Mouse (Mus musculus) embryo, embryonic 10 days (tissue): ENCODE data around the gene Cntd1.
"Not testable (repeated sequence)": the region's sequence is repeated elsewhere in the genome, so short reads cannot be mapped to it uniquely, and the experiment has no call there.

Experiments
- DNase-seq: peaks from one replicate; pipeline ENCODE4 v3.0.0-alpha.2; 2015; ENCODE audit warnings: low spot score

Gene Cntd1

DNA sequence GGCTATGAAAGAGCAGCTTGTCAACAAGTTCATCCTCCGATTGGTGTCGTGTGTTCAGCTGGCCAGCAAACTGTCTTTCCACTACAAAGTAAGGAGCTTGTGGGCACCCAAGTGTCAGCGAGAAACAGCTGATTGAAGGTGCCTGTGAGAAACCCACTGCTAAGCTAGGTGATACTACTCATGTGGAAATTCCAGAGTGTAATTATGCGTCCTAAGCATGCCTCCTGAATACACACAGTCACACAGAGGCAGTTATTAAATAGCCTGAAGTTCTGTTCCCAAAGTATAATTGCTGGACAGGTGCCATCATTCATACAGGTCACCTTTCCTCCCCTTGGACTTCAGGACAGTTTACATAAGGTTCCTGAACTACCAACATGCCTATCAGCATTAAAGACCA, 5.0 kb downstream of the Cntd1 start:
- DNase-seq = no peak

DNA sequence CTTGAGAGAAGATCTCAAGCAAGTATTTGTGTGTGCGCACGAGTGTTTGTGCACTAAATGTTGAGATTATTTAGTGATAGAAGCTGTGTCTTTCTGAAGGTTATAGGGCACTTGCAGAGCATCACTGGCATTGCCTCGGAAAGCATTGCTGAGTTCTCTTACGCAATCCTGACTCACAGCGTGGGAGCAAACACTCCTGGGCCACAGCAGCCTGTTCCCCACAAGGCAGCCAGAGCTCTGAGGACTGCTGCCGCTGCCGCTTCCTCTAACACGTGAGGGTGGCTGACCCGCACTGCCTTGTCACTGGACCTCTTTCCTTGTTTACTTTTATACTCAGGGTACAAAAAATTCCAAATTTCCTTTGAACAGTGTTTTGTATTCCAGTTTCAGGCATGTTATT, 8.5 kb downstream of the Cntd1 start:
- DNase-seq = no peak

DNA sequence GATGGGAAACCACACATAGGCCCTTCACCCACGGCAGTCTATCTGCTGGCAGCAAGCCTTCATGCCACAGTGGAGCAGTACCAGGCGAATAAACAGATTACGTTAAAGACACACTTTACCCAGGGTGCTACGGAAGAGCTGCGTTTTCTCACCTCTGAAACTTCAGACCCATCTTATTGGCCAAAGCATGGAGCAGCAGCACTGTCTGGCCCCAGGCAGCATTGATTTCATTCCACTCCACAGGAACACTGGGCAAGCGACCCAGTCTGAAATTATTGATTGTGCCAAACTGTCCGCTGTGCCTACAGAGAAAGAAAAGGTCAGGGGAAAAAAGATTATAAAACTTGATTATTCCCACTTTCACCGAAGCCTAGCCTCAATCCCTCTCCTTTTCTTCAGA, 12.4 kb downstream of the Cntd1 start:
- DNase-seq = no peak

DNA sequence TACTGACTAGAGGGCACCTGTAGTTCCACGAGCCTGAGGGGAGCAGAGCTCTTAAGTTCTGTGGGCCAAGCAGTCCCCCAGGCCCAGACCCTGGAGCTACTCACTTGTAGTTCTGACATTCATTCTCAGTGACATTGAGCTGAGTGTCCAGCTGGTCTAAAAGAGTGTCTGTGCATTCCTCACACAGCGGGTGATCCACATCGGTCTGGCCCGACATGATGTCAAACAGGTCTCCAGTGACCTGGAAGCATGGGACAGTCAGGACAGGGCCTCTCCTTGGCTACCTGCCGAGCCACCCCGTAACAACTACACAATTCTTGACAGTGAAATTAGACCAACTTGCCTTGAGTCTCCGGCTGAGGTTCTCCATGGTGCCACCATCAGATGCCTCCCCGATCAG, 16.4 kb downstream of the Cntd1 start:
- no peak for DNase-seq

DNA sequence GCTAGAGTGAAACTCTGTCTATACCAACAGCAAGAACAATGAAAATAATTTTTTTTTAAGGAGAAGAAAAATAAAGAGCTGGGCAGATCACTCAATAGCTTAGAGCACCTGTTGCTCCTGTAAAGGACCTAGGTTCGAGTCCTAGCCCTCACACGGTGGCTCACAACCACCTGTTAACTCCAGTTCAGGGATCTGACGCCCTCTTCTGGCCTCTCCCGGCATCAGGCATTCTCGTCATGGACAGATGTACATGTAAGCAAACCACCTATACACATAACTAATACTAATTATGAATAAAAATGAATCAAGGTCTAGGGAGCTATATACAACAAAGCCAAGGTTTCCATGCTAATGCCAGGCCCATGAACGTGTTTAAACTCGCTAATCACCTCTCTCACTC, 22.1 kb downstream of the Cntd1 start:
- DNase-seq = no peak

DNA sequence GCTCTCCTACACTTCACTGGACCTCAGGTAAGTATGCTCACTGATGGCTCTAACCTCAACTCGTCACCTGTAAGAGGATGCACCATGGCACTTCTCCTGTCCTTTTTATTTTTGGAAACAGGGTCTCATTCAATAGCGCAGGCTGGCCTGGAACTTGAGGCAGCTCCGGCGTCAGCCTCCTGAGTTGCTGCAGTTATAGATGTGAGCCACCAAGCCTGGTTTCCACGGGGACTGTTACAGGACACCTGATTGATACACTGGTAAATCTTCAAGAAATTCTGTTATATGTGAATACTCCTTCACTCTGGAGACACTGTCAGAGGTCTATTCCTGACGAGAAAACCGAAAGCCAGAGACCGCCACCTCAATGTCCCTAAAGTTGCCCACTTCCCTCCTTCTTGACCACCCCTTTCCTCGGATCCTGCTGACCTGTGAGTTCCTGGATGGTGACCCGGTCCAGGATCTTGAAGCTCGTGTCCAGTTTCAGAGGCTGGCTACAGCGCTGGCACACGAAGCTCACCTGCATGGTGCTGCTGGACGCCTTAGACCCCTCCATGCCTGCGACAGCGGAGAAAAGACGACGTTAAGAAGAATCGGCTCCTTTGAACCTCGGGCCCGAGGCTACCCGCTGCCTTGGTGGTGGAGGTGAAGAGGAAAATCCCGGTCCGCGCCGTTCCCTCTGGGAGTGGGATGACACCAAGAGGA, 22.6 kb downstream of the Cntd1 start:
- DNase-seq = no peak

DNA sequence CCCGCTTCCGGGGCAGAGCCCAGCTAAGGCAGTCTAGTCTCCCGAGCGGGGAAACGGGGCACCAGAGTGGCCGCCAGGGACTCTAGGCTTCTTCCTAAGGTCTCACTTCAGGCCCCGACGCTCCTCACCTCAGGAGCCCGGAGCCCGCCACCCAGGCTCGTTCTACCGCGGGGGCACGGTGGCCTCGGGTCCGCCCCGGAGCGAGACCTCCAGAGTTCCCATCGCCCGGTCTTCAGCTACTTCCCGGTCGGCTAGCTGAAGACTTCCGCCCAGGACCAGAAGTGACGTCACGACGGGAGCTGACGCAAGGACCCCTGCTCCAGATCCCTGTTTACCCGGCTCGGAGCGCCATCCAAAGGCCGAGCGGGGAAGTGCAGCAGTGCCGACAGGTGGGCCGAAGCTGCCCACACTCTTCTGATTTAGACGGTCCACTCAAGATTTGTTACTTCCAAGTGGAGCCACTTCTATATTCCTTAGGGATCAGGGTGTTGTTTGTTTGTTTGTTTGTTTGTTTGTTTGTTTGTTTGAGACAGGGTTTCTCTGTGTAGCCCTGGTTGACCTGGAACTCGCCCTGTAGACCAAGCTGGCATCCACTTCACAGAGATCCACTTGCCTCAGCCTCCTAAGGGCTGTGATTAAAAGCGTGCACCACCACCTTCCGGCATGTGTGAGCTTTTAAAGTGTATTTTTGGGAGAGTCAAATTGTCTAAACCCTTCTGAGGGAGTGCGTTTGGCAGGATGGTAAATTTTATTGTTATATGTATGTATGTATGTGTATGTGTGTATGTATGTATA, 23.4 kb downstream of the Cntd1 start, which contains the start of gene Becn1:
Gene Becn1 (minus strand): TSS at position 283 of the 795 bp plus-strand sequence.
- peak; percentile 98 for DNase-seq

DNA sequence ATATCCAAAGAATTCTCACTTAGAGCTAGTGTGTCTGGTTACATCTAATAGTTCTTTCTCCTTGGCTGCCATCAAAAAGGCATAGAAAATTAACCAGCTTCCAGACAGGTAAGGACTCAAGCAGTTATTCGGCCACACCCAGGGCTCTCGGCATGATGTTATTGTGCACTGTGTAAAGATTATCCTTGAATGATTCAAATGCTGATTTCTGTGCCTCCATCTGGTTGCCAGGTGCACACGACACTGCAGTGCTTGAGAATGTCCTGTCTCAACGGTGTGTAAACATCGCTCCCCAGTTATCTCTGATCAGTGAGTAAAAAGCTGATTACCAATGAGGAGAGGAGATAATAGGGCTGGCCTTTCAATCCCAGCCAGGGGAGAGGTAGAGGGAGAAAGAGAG, 28.9 kb downstream of the Cntd1 start:
- DNase-seq = no peak

DNA sequence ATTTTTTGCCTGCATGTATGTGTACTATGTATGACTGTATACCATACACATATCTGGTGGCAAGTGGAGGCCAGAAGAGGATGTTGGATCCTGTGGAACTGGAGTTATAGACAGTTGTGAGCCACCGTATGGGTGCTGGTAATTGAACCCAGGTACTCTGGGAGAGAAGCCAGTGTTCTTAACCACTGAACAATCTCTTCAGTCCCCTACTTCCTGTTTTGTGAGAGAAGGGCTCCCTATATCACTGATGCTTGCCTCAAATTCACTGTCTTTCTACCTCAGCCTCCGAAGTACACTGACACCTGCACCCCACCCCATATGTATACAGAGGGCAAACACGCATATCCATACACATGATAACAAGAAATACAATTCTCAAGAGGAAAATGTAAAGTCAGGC, 32.3 kb downstream of the Cntd1 start:
- no peak for DNase-seq

DNA sequence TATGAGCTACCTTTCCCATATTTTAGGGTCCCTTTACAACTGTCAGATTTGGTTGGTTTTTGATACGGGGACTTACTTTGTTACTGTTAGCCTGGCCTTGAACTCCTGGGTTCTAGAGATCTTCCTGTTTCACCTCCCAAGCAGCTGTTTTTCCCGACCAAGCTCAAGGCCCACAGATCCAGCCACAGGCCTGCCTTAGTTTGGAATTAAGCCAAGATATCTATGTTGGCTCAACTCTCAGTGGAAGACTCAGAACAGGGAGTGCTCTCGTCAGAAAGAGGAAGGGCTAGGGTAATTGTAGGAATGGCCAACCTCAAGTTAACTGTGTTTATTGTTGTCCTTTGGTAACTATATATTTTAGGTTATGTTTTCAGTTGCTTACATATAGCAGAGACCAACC, 33.3 kb downstream of the Cntd1 start:
- DNase-seq = no peak

DNA sequence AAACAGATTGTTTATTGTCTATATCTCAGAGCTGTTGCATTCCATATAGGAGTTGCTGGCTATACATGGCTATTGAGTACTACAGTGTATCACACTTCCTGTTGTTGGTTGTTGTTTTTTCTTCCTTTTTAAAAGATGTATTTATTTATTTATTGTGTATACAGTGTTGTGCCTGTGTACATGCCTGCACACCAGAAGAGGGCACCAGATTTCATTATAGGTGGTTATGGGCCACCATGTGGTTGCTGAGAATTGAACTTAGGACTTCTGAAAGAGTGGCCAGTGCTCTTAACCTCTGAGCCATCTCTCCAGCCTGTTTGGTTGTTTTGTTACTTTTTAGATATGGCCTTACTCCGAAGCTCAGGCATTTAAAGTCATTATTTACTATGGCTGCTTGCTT, 35.8 kb downstream of the Cntd1 start:
- DNase-seq = no peak

DNA sequence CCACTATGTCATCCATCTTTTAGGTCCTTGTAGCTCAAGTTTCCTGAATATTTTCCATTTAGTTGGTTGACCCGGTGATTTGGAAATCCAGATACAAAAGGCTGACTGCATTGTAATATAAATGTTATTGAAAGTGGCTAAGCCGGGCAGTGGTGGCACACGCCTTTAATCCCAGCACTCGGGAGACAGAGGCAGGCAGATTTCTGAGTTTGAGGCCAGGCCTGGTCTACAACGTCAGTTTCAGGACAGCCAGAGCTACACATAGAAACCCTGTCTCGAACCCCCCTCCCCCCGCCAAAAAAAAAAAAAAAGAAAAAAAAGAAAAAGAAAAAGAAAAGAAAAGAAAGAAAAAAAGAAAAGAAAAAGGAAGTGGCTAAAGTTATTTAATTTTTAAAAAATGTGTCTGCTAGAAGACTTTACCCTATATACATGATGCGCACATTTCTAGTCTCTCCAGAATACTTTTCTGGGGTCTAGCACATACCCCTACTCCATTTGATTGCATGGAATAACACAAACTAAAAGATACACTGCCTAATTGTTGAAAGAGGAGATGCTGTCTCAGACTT, 36.4 kb downstream of the Cntd1 start:
- DNase-seq = no peak

DNA sequence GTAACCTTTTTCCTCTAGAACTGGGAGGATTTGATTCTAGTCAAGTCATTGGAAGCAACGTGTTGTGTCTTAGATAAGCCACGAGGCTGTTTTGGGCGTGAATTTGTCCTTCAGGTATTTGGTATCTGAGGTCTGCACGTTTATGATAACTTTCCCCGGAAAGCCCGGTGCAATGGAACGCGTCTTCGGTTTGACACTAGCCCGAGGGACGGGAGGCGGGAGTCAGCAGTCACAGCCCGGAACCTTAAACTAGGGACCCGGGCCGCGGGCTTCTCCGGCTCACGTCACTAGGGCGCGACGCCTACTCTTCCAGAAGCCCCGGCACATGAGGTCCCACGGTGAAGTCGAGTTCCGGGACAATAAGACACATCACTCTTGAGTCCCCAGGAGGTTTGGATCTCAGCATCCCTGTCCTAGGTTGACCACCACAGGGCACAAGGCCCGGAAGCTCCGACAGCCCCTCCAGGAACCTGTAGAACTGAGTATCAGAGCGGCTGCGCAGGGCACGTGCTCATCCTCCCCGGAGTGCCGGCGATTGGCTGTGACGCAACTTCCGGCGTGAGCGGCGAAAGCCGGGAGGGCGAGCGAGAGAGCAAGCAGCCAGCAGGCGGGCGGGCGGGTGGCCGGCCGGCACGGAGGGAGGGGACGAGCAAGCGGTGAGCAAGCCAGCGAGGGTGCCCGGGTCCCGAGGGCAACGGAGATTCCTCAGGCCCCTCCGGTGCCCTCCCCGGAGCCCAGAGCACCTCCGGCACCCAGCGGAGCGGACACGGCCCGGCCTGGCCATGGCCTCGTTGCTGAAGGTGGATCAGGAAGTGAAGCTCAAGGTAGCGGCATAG, 37.1 kb downstream of the Cntd1 start, which contains the start of gene Psme3:
Gene Psme3 (plus strand): TSS at position 549 of the 836 bp plus-strand sequence.
- DNase-seq = peak; percentile 97

DNA sequence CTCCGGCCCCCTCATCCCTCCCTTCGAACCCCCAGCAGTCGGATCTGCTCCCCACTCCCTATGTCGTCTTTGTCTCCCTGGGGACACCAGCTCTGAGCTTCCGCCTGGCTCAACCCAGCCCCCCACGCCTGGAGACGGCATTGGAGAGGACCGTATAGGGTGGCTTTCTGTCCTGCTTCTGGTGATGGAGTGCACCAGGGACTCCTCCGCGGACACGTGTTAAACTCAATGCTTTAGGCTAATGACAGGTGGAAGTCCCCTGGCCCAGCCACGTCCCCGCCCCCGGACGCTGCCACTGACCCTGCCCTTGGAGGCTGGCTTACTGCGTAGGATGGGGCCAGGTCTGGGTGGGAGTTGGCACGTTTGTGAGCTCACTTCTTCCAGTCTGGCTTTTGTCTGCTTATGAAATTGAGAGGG, 37.7 kb downstream of the Cntd1 start:
- peak; percentile 43 for DNase-seq

DNA sequence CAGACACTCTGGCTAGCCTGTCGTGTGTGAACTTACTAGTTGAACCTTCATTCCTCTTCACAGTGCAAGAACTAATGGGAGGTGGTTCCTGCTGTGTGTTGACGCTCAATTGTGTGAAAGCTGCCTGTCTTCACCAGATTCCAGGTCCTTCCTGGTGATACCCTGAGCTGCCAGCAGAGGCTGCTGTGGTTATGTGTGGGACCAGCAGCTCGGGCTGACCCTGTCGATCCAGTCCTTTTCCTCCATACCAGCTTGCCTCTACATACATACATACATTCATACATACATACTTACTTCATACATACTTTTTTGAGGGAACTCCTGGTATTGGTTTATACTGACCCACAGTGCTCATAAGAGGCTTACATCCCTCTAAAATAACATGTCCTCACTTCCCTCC, 44.8 kb downstream of the Cntd1 start:
- DNase-seq = peak; percentile 82

DNA sequence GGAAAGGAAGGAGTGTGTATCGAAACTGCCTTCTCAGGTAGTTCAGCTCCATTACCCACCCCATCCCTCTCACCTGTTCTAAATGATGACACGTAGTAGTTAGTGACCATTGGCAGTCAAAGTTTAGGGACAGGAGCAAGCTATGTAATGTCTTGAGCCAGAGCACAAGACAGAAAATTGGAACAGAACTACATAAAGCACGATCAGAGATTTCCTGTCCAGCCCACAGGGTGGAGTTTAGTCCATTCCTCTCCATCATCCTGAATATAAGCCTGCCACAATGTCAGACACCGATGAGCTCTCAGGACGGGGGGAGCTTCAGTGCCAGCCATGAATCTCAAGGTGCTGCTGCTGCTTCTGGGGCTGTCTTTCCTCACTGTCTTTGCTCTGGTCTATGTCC, 46.0 kb downstream of the Cntd1 start, which contains the start of gene Aoc2:
Gene Aoc2 (plus strand): TSS at position 301 of the 400 bp plus-strand sequence.
- no peak for DNase-seq

DNA sequence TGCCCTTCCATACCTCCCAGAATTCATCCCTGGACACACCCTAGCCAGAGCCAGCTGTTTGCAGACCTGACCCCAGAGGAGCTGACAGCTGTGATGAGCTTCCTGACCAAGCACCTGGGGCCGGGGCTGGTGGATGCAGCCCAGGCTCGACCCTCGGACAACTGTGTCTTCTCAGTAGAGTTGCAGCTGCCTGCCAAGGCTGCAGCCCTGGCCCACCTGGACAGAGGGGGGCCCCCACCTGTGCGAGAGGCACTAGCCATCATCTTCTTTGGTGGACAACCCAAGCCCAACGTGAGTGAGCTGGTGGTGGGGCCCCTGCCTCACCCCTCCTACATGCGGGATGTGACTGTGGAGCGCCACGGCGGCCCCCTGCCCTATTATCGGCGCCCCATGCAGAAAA, 46.4 kb downstream of the Cntd1 start:
- not testable (repeated sequence) for DNase-seq

DNA sequence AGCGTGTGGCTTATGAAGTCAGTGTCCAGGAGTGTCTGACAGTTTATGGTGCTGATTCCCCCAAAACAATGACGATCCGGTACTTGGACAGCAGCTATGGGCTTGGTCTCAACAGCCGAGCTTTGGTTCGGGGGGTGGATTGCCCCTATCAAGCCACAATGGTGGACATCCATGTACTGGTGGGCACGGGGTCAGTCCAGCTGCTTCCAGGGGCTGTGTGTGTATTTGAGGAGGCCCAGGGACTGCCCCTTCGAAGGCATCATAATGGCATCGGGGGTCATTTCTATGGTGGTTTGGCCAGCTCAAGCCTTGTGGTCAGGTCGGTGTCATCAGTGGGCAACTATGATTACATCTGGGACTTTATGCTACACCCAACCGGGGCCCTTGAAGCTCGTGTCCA, 47.3 kb downstream of the Cntd1 start:
- no peak for DNase-seq

DNA sequence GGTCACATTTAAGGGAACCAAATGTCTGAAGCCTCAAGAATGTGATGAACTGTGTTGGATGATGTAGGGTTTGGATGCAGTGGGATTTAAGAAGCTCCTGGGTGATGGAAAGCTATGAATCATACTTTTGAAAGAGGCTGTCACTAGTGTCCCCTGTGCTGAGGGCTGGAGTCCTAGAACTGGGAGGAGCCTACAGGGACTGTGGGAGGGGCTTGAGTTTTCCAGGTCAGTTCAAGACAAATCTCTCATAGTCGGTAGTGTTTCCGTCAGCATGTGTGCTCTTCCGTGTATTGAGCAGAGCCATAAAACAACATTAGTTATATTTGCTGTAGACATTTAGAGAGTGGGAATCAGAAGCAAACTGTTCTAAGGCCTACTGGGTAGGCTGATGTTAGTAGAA, 48.5 kb downstream of the Cntd1 start:
- DNase-seq = no peak

DNA sequence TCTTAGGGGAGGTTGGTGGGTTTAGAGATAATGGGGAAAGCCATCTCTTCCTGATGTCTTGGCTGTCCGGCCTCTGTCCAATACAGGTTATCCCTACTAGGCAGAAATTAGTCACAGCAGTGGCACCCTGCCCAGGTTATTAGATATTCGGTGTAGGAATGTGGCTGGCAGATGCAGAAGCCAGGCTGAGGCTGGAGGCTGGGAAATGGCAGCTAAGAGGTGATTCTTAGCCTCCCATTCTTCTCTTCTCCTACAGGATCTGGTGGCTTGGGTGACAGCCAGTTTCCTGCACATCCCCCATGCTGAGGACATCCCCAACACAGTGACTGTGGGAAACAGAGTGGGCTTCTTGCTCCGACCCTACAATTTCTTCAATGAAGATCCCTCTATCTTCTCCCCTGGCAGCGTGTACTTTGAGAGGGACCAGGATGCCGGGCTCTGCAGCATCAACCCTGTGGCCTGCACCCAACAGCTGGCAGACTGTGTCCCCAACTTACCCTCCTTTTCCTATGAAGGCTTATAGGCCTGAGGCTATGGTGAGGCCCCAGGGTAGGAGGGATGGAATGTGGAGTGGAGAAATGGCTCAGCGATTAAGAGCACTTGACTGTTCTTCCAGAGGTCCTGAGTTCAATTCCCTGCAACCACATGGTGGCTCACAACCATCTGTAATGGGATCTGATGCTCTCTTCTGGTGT, 50.3 kb downstream of the Cntd1 start:
- DNase-seq = no peak

DNA sequence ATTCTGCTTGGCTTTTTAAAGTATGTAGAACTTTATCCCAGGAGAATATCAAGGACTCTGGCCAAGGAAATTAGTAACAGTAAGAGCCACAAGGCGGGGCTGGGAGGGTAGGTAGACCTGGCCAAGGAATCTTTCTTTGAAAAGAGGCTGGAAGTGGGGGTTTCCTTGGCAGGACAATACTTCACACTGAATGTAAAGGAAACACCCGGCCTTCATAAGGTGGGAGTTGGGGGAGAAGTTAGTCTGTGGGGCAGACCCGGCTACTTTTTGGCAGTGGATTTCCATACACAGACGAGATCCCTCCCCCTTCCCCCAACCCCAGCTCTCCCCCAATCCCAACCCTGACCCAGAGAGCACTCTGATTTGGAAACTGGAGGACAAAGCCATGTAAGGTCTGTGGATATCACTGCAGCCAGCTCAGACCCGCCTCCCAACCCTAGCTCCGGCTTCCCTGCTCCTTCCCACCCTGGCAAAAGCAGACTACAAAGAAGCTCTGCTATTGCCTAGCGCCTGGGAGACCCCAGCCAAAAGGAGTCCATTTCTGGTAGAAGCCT, 51.6 kb downstream of the Cntd1 start, which contains the start of gene Aoc3:
Gene Aoc3 (plus strand): TSS at position 235 of the 554 bp plus-strand sequence.
- DNase-seq = no peak
